Mouse (Mus musculus) kidney, postnatal 0 days (tissue): ENCODE results near the gene Mettl22. TPM values are rescaled to one million over a fixed set of nuclear protein-coding genes. Genes with fewer than 3 reads are reported as not detected.

Experiments
- ATAC-seq: fragments of 200-750 bp; cut with Nextera tagmentation; replicated peaks from 2 replicates; pipeline ENCODE4 v1.8.0; 2017; ENCODE audit warnings: low read depth, moderate number of reproducible peaks, moderate TSS enrichment, moderate library complexity; ENCODE audit not compliant: low FRiP score
- DNase-seq: peaks from one replicate; pipeline ENCODE4 v3.0.0-alpha.2; 2016; ENCODE audit warnings: low spot score
- H3K27ac ChIP-seq: fragments of 300-500 bp; sonication (generic); 2 replicates; pipeline ENCODE4 v1.5.1; 2014; ENCODE audit warnings: mild to moderate bottlenecking
- H3K27me3 ChIP-seq: fragments of 300-500 bp; sonication (generic); 2 replicates; pipeline ENCODE4 v1.6.1; 2014; ENCODE audit warnings: low read length, mixed read lengths; ENCODE audit not compliant: insufficient read depth
- H3K36me3 ChIP-seq: fragments of 300-500 bp; sonication (generic); 2 replicates; pipeline ENCODE4 v1.6.1; 2014; ENCODE audit warnings: low read length, mixed read lengths; ENCODE audit not compliant: insufficient read depth
- H3K4me1 ChIP-seq: fragments of 300-500 bp; sonication (generic); replicated peaks from 2 replicates; pipeline ENCODE4 v1.6.1; 2014; ENCODE audit warnings: antibody characterized with exemption, low read length, mixed read lengths; ENCODE audit not compliant: insufficient read depth
- H3K4me2 ChIP-seq: fragments of 300-500 bp; sonication (generic); 2 replicates; pipeline ENCODE4 v1.6.1; 2014; ENCODE audit warnings: mild to moderate bottlenecking, low read length, moderate library complexity, mixed read lengths
- H3K4me3 ChIP-seq: fragments of 300-500 bp; sonication (generic); replicated peaks from 2 replicates; pipeline ENCODE4 v1.5.1; 2014; ENCODE audit warnings: low read depth, low read length
- H3K9ac ChIP-seq: fragments of 300-500 bp; sonication (generic); 2 replicates; pipeline ENCODE4 v1.6.1; 2014; ENCODE audit warnings: low read depth, low read length
- H3K9me3 ChIP-seq: fragments of 300-500 bp; sonication (generic); replicated peaks from 2 replicates; pipeline ENCODE4 v1.6.1; 2016; ENCODE audit warnings: low read length, inconsistent platforms, mixed read lengths
- CTCF ChIP-seq: IDR thresholded peaks from 2 replicates; pipeline ENCODE4 v1.5.1; 2016; ENCODE audit warnings: antibody characterized with exemption, low read depth, mild to moderate bottlenecking, moderate library complexity
- WGBS: fragments of 180-500 bp; shearing (Covaris S2); extraction: QIAGEN DNeasy Blood & Tissue Kit; methylation state at CpG from one replicate; pipeline ENCODE4 v1.1.7; 2014; 5-methylcytosine and 5-hydroxymethylcytosine counted together
- polyA plus RNA-seq: library from polyadenylated mRNA; unstranded; fragments of >200 nt; fragmentation: Nextera tagmentation; extraction: Ambion mirVana; gene quantifications from 2 replicates; pipeline ENCODE4 v1.2.1, GENCODE M21; 2015

Mettl22 gene
- polyA plus RNA-seq, 1 experiment from 2014 or later, result 15.2 TPM

DNA sequence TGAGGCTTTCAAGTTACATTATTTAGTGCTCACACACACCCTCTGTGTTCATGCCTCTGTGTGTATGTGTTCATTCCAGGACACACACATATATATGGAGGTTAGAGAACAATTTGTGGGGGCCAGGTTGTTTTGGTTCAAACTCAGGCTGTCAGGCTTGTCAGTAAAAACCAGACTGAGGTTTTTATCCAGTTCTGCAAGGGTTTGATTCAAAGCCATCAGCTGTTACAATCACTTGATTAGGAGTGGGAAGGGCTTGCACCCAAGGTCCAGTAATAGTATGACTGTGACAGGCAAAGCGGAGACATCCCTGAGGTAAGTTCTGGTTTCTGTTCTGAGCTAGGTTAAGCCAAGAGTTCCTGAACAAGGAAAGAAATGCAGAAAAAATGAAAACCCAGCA is 58.8 kb downstream of the Mettl22 start:
- Histone ChIP-seq H3K27ac (no peak overlapping the region), H3K36me3 (no peaks in the 10 kb centered on the region), H3K4me2 (no peak overlapping the region), H3K4me1 (0 out of 2 replicates have a peak, but pooled peaks cover 6% of the 10 kb centered on the region), H3K27me3 (no peaks in the 10 kb centered on the region), H3K9me3 (no peaks in the 10 kb centered on the region), H3K9ac (no peak overlapping the region), H3K4me3 (no peak overlapping the region)
- TF ChIP-seq CTCF, result no peak
- no peak for ATAC-seq
- 94% methylated on average over 1 of the region's 1 CpGs for WGBS
- DNase-seq, result no peak

DNA sequence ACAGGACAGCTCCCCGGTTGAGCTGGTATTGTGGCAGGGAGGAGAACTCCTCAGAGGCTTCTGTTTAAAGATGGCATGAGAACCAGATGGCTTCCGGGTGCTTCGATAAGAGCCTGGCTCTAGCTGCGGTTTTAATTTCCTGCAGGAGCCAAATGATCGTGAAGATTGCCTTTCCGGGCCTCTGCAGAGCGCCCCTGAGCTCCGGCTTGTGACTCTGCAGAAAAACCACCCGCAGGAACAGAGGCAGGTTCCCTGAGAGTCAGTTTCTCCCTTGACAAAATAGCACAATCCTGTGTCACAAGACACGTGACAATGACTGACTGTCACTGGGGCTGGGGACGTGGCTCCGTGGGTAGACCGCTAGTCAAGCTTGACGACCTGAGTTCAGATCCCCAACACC is 59.4 kb downstream of the Mettl22 start:
- 63% methylated on average over 14 of the region's 14 CpGs for WGBS
- no peak overlapping the region for H3K27ac ChIP-seq
- H3K4me1 ChIP-seq, result 0 out of 2 replicates have a peak, but pooled peaks cover 5% of the 10 kb centered on the region
- DNase-seq (no peak), ATAC-seq (no peak)
- no peak overlapping the region for H3K9ac ChIP-seq
- H3K9me3 ChIP-seq, result no peaks in the 10 kb centered on the region
- no peaks in the 10 kb centered on the region for H3K36me3 ChIP-seq
- no peak for TF ChIP-seq CTCF
- no peak overlapping the region for H3K4me2 ChIP-seq
- H3K4me3 ChIP-seq, result no peak overlapping the region
- H3K27me3 ChIP-seq, result no peaks in the 10 kb centered on the region

DNA sequence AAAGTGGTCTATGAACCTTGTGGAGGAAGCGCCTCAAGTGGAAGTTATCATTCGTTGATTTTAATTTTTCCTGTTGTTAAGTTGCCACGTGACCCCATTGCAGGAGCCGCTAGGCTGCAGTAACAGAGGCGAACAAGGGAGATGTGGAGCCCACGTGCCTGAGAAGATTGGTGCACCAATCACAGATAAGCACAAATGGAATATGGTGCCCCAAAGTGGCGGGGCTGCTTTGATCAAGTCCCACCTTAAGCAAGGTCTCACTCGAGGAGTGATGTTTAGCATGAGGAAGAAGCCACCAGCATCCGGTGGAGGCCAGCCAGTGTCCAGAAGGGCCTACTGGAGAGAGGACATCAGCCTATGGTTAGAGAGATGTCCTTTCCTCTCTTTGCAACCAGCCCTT is 61.9 kb downstream of the Mettl22 start:
- Histone ChIP-seq H3K9ac (no peak overlapping the region), H3K4me2 (no peak overlapping the region), H3K27ac (no peak overlapping the region), H3K36me3 (no peaks in the 10 kb centered on the region), H3K9me3 (no peaks in the 10 kb centered on the region), H3K4me3 (no peak overlapping the region), H3K4me1 (no peaks in the 10 kb centered on the region), H3K27me3 (no peaks in the 10 kb centered on the region)
- TF ChIP-seq CTCF, result no peak
- ATAC-seq (no peak), DNase-seq (no peak)
- WGBS, result 90% methylated on average over 9 of the region's 9 CpGs

DNA sequence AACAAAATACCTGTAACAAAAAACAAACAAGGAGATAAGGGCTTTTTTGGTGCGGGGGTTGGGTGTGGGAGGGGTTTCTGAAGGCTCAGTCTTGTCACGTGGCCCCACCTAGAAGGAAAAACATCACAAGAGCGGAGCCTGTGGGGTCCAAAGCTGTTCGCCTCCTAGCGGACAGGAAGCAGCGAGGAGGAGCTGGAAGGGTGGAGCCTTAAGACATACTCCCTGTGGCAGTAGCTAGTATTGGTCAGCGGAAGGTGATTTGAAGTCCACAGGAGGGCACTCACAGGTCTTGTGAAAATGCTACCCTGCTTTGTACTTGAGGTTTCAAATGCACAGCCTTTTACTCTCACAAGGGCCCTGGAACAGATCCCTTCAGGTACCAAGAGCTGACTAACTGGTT is 62.3 kb downstream of the Mettl22 start:
- Histone ChIP-seq H3K4me3 (no peak overlapping the region), H3K4me2 (no peak overlapping the region), H3K36me3 (no peaks in the 10 kb centered on the region), H3K27ac (no peak overlapping the region), H3K9ac (no peak overlapping the region), H3K4me1 (no peaks in the 10 kb centered on the region), H3K9me3 (no peaks in the 10 kb centered on the region), H3K27me3 (no peaks in the 10 kb centered on the region)
- no peak for TF ChIP-seq CTCF
- ATAC-seq, result no peak
- no peak for DNase-seq
- 81% methylated on average over 7 of the region's 7 CpGs for WGBS

DNA sequence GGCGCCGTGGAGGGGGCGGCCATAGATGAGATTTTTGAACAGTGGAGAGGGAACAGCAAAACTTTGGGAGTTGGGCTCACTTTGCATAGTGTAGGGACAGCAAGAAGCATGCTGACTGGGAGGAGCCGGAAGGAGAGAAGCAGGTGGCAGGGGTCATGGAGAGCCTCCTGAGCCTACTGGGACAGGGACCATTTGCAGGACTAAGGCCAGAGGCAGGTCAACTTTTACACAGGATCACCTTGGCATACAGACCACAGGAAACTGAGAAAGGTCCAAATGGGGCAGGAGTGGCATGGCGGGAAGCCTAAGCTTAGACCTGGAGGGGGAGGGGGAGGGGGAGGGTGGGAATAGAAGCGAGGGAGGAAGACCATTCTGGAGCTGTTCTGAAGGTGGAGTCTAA is 62.9 kb downstream of the Mettl22 start:
- ATAC-seq (no peak), DNase-seq (no peak)
- Histone ChIP-seq H3K27ac (no peak overlapping the region), H3K4me1 (no peaks in the 10 kb centered on the region), H3K4me3 (no peak overlapping the region), H3K4me2 (no peak overlapping the region), H3K9me3 (no peaks in the 10 kb centered on the region), H3K36me3 (no peaks in the 10 kb centered on the region), H3K9ac (no peak overlapping the region), H3K27me3 (no peaks in the 10 kb centered on the region)
- WGBS, result 95% methylated on average over 6 of the region's 6 CpGs
- no peak for TF ChIP-seq CTCF

DNA sequence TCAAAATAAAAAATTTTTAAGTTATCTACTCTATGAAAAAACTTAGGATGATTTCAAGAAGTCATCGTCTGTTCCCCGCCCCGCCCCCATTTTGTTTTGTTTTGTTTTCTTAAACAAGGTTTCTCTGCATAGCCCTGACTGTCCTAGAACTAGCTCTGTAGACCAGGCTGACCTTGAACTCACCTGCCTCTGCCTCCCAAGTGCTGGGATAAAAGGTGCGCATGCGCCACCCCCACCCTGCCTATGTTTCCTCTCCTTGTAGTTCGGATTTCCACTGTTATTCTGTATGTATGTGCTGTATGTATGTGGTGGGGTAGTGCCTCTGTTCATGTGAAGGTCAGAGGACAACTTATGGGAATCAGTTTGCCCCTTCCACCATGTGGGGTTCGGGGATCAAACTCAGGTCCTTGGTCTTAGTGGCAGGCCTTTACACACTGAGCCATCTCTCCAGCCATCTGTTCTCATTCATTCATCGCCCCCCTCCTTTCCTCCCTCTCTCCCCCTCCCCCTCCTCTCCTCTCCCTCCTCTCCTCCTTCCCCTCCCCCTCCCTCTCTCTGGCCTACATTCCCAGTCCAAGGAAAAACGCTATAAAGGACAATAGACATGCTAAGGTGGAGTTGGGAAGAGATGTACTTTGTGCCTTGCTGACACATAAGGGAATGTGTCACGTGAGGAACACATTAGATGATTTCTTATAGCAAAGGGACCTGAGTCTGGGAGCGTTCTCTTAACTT is 64.0 kb downstream of the Mettl22 start:
- no peak overlapping the region for H3K9ac ChIP-seq
- TF ChIP-seq CTCF, result no peak
- no peak overlapping the region for H3K27ac ChIP-seq
- no peaks in the 10 kb centered on the region for H3K27me3 ChIP-seq
- WGBS, result 88% methylated on average over 11 of the region's 11 CpGs
- no peaks in the 10 kb centered on the region for H3K9me3 ChIP-seq
- H3K4me2 ChIP-seq, result no peak overlapping the region
- H3K4me3 ChIP-seq, result no peak overlapping the region
- H3K36me3 ChIP-seq, result no peaks in the 10 kb centered on the region
- H3K4me1 ChIP-seq, result no peaks in the 10 kb centered on the region
- DNase-seq (no peak), ATAC-seq (no peak)

DNA sequence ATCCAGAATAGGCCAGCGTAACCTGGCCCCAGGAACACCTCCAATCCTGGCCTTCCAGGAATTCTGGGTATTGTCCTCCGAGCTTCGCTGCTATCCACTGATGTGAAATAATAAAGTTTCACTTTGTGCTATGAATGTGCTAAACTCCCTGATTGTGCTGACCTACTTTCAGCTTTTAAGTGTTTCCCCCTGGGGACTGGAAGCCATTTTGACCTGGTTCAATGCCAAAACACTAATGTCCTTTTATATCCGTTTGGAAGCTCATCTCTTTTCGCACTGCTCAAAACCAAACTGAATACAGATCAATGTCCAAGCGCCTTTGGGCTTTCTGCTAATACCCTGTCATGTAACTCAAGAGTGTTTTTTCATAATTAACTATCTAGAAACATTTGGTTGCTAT is 64.8 kb downstream of the Mettl22 start:
- H3K27me3 ChIP-seq, result no peaks in the 10 kb centered on the region
- DNase-seq, result no peak
- no peak for TF ChIP-seq CTCF
- no peaks in the 10 kb centered on the region for H3K4me1 ChIP-seq
- no peaks in the 10 kb centered on the region for H3K36me3 ChIP-seq
- no peak overlapping the region for H3K4me3 ChIP-seq
- H3K4me2 ChIP-seq, result no peak overlapping the region
- 84% methylated on average over 6 of the region's 6 CpGs for WGBS
- H3K27ac ChIP-seq, result no peak overlapping the region
- no peak for ATAC-seq
- no peak overlapping the region for H3K9ac ChIP-seq
- no peaks in the 10 kb centered on the region for H3K9me3 ChIP-seq
